Mouse (Mus musculus) CH12.LX (cell line): Measurements from ENCODE around the gene 4930523C07Rik.

ENCODE experiments used
- CTCF ChIP-seq, 2 experiments: IDR thresholded peaks in 1 of 2; conservative IDR thresholded peaks in 1 of 2; 2 replicates each; pipeline ENCODE4 v1.5.1; 2011 to 2012; ENCODE audit warnings: low read depth in 2 of 2, low read length in 2 of 2, improper control_type of control experiment in 1 of 2, inconsistent platforms in 1 of 2, mild to moderate bottlenecking in 1 of 2, moderate library complexity in 1 of 2
- ETS1 ChIP-seq: conservative IDR thresholded peaks from 2 replicates; pipeline ENCODE4 v1.6.1; 2012; ENCODE audit warnings: low read depth, mild to moderate bottlenecking, inconsistent platforms, low read length, improper control_type of control experiment, moderate library complexity
- MAFK ChIP-seq: IDR thresholded peaks from 2 replicates; pipeline ENCODE4 v1.6.1; 2011; ENCODE audit warnings: low read length, improper control_type of control experiment; ENCODE audit not compliant: insufficient replicate concordance
- MAZ ChIP-seq: IDR thresholded peaks from 2 replicates; pipeline ENCODE4 v1.6.1; 2012; ENCODE audit warnings: low read depth, mild to moderate bottlenecking, inconsistent platforms, low read length, improper control_type of control experiment, moderate library complexity
- USF1 ChIP-seq: IDR thresholded peaks from 2 replicates; pipeline ENCODE4 v1.6.1; 2014; ENCODE audit warnings: low read depth, mild to moderate bottlenecking, inconsistent platforms, low read length, improper control_type of control experiment
- USF2 ChIP-seq: conservative IDR thresholded peaks from 2 replicates; pipeline ENCODE4 v1.6.1; 2011; ENCODE audit warnings: low read depth, low read length, improper control_type of control experiment
- ZNF384 ChIP-seq: IDR thresholded peaks from 2 replicates; pipeline ENCODE4 v1.6.1; 2012; ENCODE audit warnings: low read depth, low read length, improper control_type of control experiment, inconsistent platforms

DNA sequence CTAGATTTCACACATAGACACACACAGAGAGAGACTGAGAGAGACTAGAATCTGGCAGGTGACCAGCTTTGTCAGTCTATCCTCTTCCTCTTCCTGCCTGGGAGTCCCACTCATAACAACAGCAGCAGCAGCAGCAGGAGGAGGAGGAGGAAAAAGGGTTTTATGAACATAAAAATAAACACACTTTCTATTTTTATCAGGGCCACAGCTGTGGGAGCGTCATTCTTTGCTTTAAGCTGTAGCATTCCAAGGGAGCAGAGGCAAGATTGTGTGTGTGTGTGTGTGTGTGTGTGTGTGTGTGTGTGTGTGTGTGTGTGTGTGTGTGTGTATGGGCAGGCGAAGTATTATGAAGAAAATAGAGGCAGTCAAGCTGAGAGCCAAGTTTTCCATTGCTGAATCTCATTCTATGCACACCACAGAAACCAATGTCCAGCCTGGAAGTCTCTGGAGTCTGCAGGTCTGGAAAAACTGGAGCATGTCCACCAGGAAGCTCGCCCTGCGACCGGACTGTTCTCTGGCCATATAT is 7.1 kb upstream of the 4930523C07Rik start:
- no peak for TF ChIP-seq USF2
- no peak for TF ChIP-seq USF1
- no peak for TF ChIP-seq ZNF384
- no peak for TF ChIP-seq CTCF (conservative IDR thresholded peaks at IDR 0.05 in 1 of 2, IDR thresholded peaks at IDR 0.05 in 1 of 2; ENCODE audit: low read depth in 2 of 2, low read length in 2 of 2)
- no peak for TF ChIP-seq MAFK
- no peak for TF ChIP-seq MAZ
- TF ChIP-seq ETS1 = no peak
